Mouse (Mus musculus): ENCODE measurements at regions not wholly inside any gene's neighbourhood (a gene's known extent, or its start where the extent isn't known, plus 50 kb on each side); places are given as distances from the start of the nearest gene placed in this dataset.
"Not testable (repeated sequence)": the region's sequence is repeated elsewhere in the genome, so short reads cannot be mapped to it uniquely, and the experiment has no call there.

GRCm38 (mm10) chr14:76761691-76762090 is 205.0 kb upstream of the Serp2 start:
- in situ Hi-C loops (cut with MboI, MseI), result loop anchor here in 1 of 2 experiments (5.0 to 25.0 kb wide), 3 partner anchors 254 to 1774 kb away; no protein-coding TSS in a partner anchor

GRCm38 (mm10) chr14:76761274-76761673 is 204.6 kb upstream of the Serp2 start:
- in situ Hi-C loops (cut with MboI, MseI), result loop anchor here in 1 of 2 experiments (5.0 to 25.0 kb wide), 3 partner anchors 254 to 1774 kb away; no protein-coding TSS in a partner anchor

- in situ Hi-C loops (cut with MboI, MseI), result loop anchor here in 1 of 2 experiments (5.0 to 25.0 kb wide), 3 partner anchors 253 to 1773 kb away; no protein-coding TSS in a partner anchor
Observed at GRCm38 (mm10) chr14:76760509-76761023, 203.9 kb upstream of the Serp2 start.

- in situ Hi-C loops (cut with MboI, MseI), result loop anchor here in 1 of 2 experiments (25.0 kb wide), 1 partner anchor 1772 kb away; no protein-coding TSS in a partner anchor
Observed at GRCm38 (mm10) chr14:76759377-76759776, 202.7 kb upstream of the Serp2 start.

GRCm38 (mm10) chr14:76758589-76758988 is 201.9 kb upstream of the Serp2 start:
- in situ Hi-C loops (cut with MboI, MseI), result loop anchor here in 1 of 2 experiments (25.0 kb wide), 1 partner anchor 1771 kb away; no protein-coding TSS in a partner anchor

- in situ Hi-C loops (cut with MboI, MseI), result loop anchor here in 1 of 2 experiments (25.0 kb wide), 1 partner anchor 1768 kb away; no protein-coding TSS in a partner anchor
Observed at GRCm38 (mm10) chr14:76755591-76756376, 199.1 kb upstream of the Serp2 start.

- in situ Hi-C loops (cut with MboI, MseI), result loop anchor here in 1 of 2 experiments (25.0 kb wide), 1 partner anchor 1766 kb away; no protein-coding TSS in a partner anchor
Observed at GRCm38 (mm10) chr14:76753734-76754133, 197.0 kb upstream of the Serp2 start.

GRCm38 (mm10) chr14:76749178-76749577 is 192.5 kb upstream of the Serp2 start:
- in situ Hi-C loops (cut with MboI, MseI), result no loop called here

GRCm38 (mm10) chr14:76748711-76749110 is 192.0 kb upstream of the Serp2 start:
- in situ Hi-C loops (cut with MboI, MseI), result no loop called here

GRCm38 (mm10) chr14:76747814-76748213 is 191.1 kb upstream of the Serp2 start:
- in situ Hi-C loops (cut with MboI, MseI), result no loop called here

- in situ Hi-C loops (cut with MboI, MseI), result no loop called here
Observed at GRCm38 (mm10) chr14:76746282-76746681, 189.6 kb upstream of the Serp2 start.

GRCm38 (mm10) chr14:76744674-76745433 is 188.2 kb upstream of the Serp2 start:
- in situ Hi-C loops (cut with MboI, MseI), result no loop called here

- in situ Hi-C loops (cut with MboI, MseI), result no loop called here
Observed at GRCm38 (mm10) chr14:76742297-76742696, 185.6 kb upstream of the Serp2 start.

GRCm38 (mm10) chr14:76739836-76740597 is 183.3 kb upstream of the Serp2 start:
- in situ Hi-C loops (cut with MboI, MseI), result no loop called here

GRCm38 (mm10) chr14:76735997-76736396 is 179.3 kb upstream of the Serp2 start:
- in situ Hi-C loops (cut with MboI, MseI), result no loop called here

- in situ Hi-C loops (cut with MboI, MseI), result no loop called here
Observed at GRCm38 (mm10) chr14:76735107-76735506, 178.4 kb upstream of the Serp2 start.

GRCm38 (mm10) chr14:76733258-76733823 is 176.7 kb upstream of the Serp2 start:
- in situ Hi-C loops (cut with MboI, MseI), result no loop called here

- in situ Hi-C loops (cut with MboI, MseI), result no loop called here
Observed at GRCm38 (mm10) chr14:76731096-76731986, 174.7 kb upstream of the Serp2 start.

- in situ Hi-C loops (cut with MboI, MseI), result no loop called here
Observed at GRCm38 (mm10) chr14:76725844-76726243, 169.2 kb upstream of the Serp2 start.

GRCm38 (mm10) chr14:76725231-76725630 is 168.5 kb upstream of the Serp2 start:
- in situ Hi-C loops (cut with MboI, MseI), result not testable (repeated sequence)
